Mouse (Mus musculus): ENCODE measurements around the gene Arrdc5.

The Arrdc5 gene

DNA sequence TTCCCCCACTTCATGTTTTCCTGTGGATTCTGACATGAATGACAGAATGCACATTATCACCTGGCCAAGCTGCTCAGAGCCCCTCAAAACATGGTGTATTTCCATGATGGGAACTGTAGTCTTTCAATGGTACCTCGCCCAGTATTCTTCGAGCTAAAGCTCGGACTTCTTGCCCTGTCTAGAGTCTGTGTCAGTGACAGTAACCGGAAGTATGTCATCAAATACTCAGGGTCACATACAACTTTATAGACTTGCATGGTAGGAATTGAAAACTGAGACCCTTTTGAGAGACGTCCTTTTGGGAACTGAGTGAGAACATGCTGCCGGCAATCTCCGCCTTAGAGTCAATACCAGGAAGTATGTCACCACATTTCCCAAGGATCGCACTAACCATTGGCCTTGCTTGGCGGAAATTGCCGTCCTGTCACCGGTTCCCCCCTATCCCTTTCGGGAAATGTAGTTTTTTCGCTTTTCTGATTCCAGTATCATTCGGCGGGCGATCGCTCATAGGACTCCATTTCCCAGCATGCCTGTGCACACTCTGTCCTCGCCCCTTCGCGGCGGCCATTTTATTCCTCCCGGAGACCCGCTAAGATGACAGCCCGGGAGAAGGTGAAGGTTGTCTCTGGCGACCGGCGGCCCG, 43.7 kb downstream of the Arrdc5 start, which contains the start of gene Fem1a:
TSS of gene Fem1a (plus strand) at position 572 of the 643 bp plus-strand sequence.
- in situ Hi-C loops (cut with MseI, MboI), result loop anchor here in 1 of 2 experiments (10.0 kb wide), 1 partner anchor 62 kb away; no protein-coding TSS in a partner anchor

GRCm38 (mm10) chr17:56255863-56256238, 44.2 kb downstream of the Arrdc5 start:
- in situ Hi-C loops (cut with MseI, MboI), result loop anchor here in 1 of 2 experiments (10.0 kb wide), 1 partner anchor 61 kb away; no protein-coding TSS in a partner anchor

DNA sequence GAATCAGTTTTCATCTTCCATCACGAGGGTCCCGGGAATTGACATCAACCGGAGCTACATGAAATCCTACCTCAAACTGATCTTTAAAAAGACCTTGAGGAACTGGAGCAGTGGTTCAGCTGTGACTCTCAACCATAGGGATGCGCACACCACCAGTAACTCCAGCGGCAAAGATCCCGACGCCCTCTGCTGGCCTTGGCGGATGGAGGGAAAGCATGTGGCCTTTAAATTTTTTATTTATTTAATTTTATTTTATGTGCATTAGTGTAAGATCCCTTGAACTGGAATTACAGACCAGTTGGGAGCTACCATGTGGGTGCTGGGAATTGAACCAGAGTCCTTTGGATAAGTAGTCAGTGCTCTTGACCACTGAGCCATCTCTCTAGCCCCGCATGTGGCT, 44.7 kb downstream of the Arrdc5 start:
- in situ Hi-C loops (cut with MseI, MboI), result loop anchor here in 1 of 2 experiments (10.0 kb wide), 1 partner anchor 61 kb away; no protein-coding TSS in a partner anchor

DNA sequence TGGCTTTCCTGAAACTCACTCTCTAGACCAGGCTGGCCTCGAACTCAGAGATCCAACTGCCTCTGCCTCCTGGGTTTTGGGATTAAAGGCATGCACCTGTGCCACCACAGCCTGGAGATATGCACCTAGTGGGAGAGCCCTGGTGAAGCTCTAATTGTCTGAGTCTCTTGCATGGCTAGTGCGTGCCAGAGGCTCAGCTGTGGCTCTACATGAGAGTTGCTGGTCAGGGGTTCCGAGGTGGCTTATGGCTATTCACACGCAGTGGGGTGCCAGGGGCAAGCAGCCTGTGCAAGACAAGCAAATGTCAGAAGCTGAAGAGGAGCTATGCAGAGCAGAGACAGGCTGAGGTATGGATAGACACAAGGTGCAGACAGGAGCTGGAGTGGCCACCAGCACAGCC, 45.4 kb downstream of the Arrdc5 start:
- in situ Hi-C loops (cut with MseI, MboI), result loop anchor here in 1 of 2 experiments (10.0 kb wide), 1 partner anchor 60 kb away; no protein-coding TSS in a partner anchor

GRCm38 (mm10) chr17:56251136-56251829, 48.8 kb downstream of the Arrdc5 start:
- in situ Hi-C loops (cut with MseI, MboI), result loop anchor here in 1 of 2 experiments (10.0 kb wide), 1 partner anchor 56 kb away; no protein-coding TSS in a partner anchor

- in situ Hi-C loops (cut with MseI, MboI), result no loop called here
These were observed 54.5 kb downstream of the Arrdc5 start for GRCm38 (mm10) chr17:56245608-56246007.

All from mouse trophoblast stem cell (cell line).